Mouse (Mus musculus) heart, embryonic 11.5 days (tissue): Measurements from ENCODE around the gene Rai1. TPM values are rescaled to one million over a fixed set of nuclear protein-coding genes. Genes with fewer than 3 reads are reported as not detected.

Source experiments
- ATAC-seq: fragments of 200-750 bp; cut with Nextera tagmentation; replicated peaks from 2 replicates; pipeline ENCODE4 v1.8.0; 2017; ENCODE audit warnings: moderate library complexity; ENCODE audit not compliant: insufficient number of reproducible peaks, low FRiP score, low TSS enrichment
- H3K27ac ChIP-seq: fragments of 300-500 bp; sonication (generic); 2 replicates; pipeline ENCODE4 v1.5.1; 2014; ENCODE audit warnings: mild to moderate bottlenecking, low read depth, low read length
- H3K27me3 ChIP-seq: fragments of 300-500 bp; sonication (generic); 2 replicates; pipeline ENCODE4 v1.6.1; 2014; ENCODE audit warnings: mild to moderate bottlenecking, low read length, mixed read lengths; ENCODE audit not compliant: control insufficient read depth, insufficient read depth
- H3K36me3 ChIP-seq: fragments of 300-500 bp; sonication (generic); 2 replicates; pipeline ENCODE4 v1.6.1; 2014; ENCODE audit warnings: mild to moderate bottlenecking, low read length, moderate library complexity, mixed read lengths; ENCODE audit not compliant: control insufficient read depth, insufficient read depth
- H3K4me1 ChIP-seq: fragments of 300-500 bp; sonication (generic); 2 replicates; pipeline ENCODE4 v1.6.1; 2014; ENCODE audit warnings: low read length; ENCODE audit not compliant: control insufficient read depth, insufficient read depth
- H3K4me2 ChIP-seq: fragments of 300-500 bp; sonication (generic); 2 replicates; pipeline ENCODE4 v1.6.1; 2014; ENCODE audit warnings: mild to moderate bottlenecking, moderate library complexity
- H3K4me3 ChIP-seq: fragments of 300-500 bp; sonication (generic); 2 replicates; pipeline ENCODE4 v1.5.1; 2014; ENCODE audit warnings: low read depth, low read length
- H3K9ac ChIP-seq: fragments of 300-500 bp; sonication (generic); 2 replicates; pipeline ENCODE4 v1.6.1; 2014; ENCODE audit warnings: mild to moderate bottlenecking, low read depth, low read length, moderate library complexity
- H3K9me3 ChIP-seq: fragments of 300-500 bp; sonication (generic); replicated peaks from 2 replicates; pipeline ENCODE4 v1.6.1; 2016; ENCODE audit warnings: low read length; ENCODE audit not compliant: control insufficient read depth
- WGBS: fragments of 180-500 bp; shearing (Covaris S2); extraction: QIAGEN DNeasy Blood & Tissue Kit; methylation state at CpG from one replicate; pipeline ENCODE4 v1.1.7; 2014; ENCODE audit not compliant: insufficient replicate concordance; 5-methylcytosine and 5-hydroxymethylcytosine counted together
- polyA plus RNA-seq: library from polyadenylated mRNA; unstranded; fragments of >200 nt; fragmentation: Nextera tagmentation; extraction: Ambion mirVana; gene quantifications from 2 replicates; pipeline ENCODE4 v1.2.1, GENCODE M21; 2014

Gene Rai1
- polyA plus RNA-seq, 1 experiment from 2014 or later, result 24.4 TPM

GRCm38 (mm10) chr11:60182741-60183140 is 77.9 kb downstream of the Rai1 start:
- H3K27ac ChIP-seq, result no peak overlapping the region
- H3K4me3 ChIP-seq, result no peak overlapping the region
- peaks cover 77% of the 10 kb centered on the region for H3K4me1 ChIP-seq
- H3K9ac ChIP-seq, result no peak overlapping the region
- ATAC-seq, result no peak
- no peaks in the 10 kb centered on the region for H3K9me3 ChIP-seq
- 61% methylated on average over 2 of the region's 2 CpGs for WGBS
- H3K27me3 ChIP-seq, result no peaks in the 10 kb centered on the region
- no peak overlapping the region for H3K4me2 ChIP-seq
- H3K36me3 ChIP-seq, result peaks cover 25% of the 10 kb centered on the region

GRCm38 (mm10) chr11:60184346-60185325 is 79.8 kb downstream of the Rai1 start:
- no peak overlapping the region for H3K4me3 ChIP-seq
- no peaks in the 10 kb centered on the region for H3K9me3 ChIP-seq
- H3K36me3 ChIP-seq, result peaks cover 40% of the 10 kb centered on the region
- peak overlapping the region; percentile 54 for H3K9ac ChIP-seq
- H3K27me3 ChIP-seq, result no peaks in the 10 kb centered on the region
- 46% methylated on average over 22 of the region's 22 CpGs for WGBS
- H3K27ac ChIP-seq, result 0 out of 2 replicates have a peak overlapping the region, but pooled peaks have one; percentile 29
- peaks cover 62% of the 10 kb centered on the region for H3K4me1 ChIP-seq
- no peak overlapping the region; the same call in 1 of the 2 replicates for H3K4me2 ChIP-seq
- no peak for ATAC-seq

GRCm38 (mm10) chr11:60185396-60186231 is 80.8 kb downstream of the Rai1 start:
- Histone ChIP-seq H3K36me3 (peaks cover 47% of the 10 kb centered on the region), H3K4me1 (peaks cover 53% of the 10 kb centered on the region), H3K4me3 (no peak overlapping the region), H3K4me2 (no peak overlapping the region), H3K9me3 (no peaks in the 10 kb centered on the region), H3K9ac (no peak overlapping the region), H3K27me3 (no peaks in the 10 kb centered on the region), H3K27ac (0 out of 2 replicates have a peak overlapping the region, but pooled peaks have one; percentile 29)
- ATAC-seq, result no peak
- WGBS, result 75% methylated on average over 20 of the region's 20 CpGs

GRCm38 (mm10) chr11:60187070-60187469 is 82.3 kb downstream of the Rai1 start:
- H3K27ac ChIP-seq, result no peak overlapping the region
- H3K4me2 ChIP-seq, result no peak overlapping the region
- WGBS, result 86% methylated on average over 11 of the region's 11 CpGs
- H3K27me3 ChIP-seq, result no peaks in the 10 kb centered on the region
- H3K36me3 ChIP-seq, result peaks cover 59% of the 10 kb centered on the region
- H3K9me3 ChIP-seq, result no peaks in the 10 kb centered on the region
- H3K4me1 ChIP-seq, result peaks cover 42% of the 10 kb centered on the region
- H3K4me3 ChIP-seq, result no peak overlapping the region
- no peak for ATAC-seq
- H3K9ac ChIP-seq, result no peak overlapping the region

GRCm38 (mm10) chr11:60188275-60188853 is 83.6 kb downstream of the Rai1 start:
- Histone ChIP-seq H3K4me2 (no peak overlapping the region), H3K27ac (no peak overlapping the region), H3K4me3 (no peak overlapping the region), H3K27me3 (no peaks in the 10 kb centered on the region), H3K9ac (no peak overlapping the region), H3K36me3 (peaks cover 67% of the 10 kb centered on the region), H3K4me1 (peaks cover 34% of the 10 kb centered on the region), H3K9me3 (no peaks in the 10 kb centered on the region)
- 92% methylated on average over 25 of the region's 25 CpGs for WGBS
- no peak for ATAC-seq

- H3K27ac ChIP-seq, result peak overlapping the region; percentile 22; the same call in 1 of the 2 replicates
- H3K9ac ChIP-seq, result no peak overlapping the region
- ATAC-seq, result no peak
- peaks cover 4% of the 10 kb centered on the region for H3K9me3 ChIP-seq
- no peaks in the 10 kb centered on the region for H3K27me3 ChIP-seq
- H3K36me3 ChIP-seq, result peaks cover 79% of the 10 kb centered on the region
- 84% methylated on average over 21 of the region's 21 CpGs for WGBS
- H3K4me2 ChIP-seq, result no peak overlapping the region
- H3K4me3 ChIP-seq, result no peak overlapping the region
- peaks cover 22% of the 10 kb centered on the region for H3K4me1 ChIP-seq
Observed at GRCm38 (mm10) chr11:60189501-60190040, 84.8 kb downstream of the Rai1 start.

- Histone ChIP-seq H3K27ac (no peak overlapping the region), H3K36me3 (peaks cover 83% of the 10 kb centered on the region), H3K4me2 (no peak overlapping the region), H3K9me3 (peaks cover 8% of the 10 kb centered on the region), H3K9ac (no peak overlapping the region), H3K27me3 (no peaks in the 10 kb centered on the region), H3K4me1 (peaks cover 16% of the 10 kb centered on the region), H3K4me3 (no peak overlapping the region)
- ATAC-seq, result no peak
- WGBS, result 81% methylated on average over 17 of the region's 17 CpGs
Observed at GRCm38 (mm10) chr11:60190055-60190641, 85.3 kb downstream of the Rai1 start.

- Histone ChIP-seq H3K36me3 (peaks cover 65% of the 10 kb centered on the region), H3K27me3 (no peaks in the 10 kb centered on the region), H3K4me3 (no peak overlapping the region), H3K27ac (no peak overlapping the region), H3K4me2 (no peak overlapping the region), H3K9ac (no peak overlapping the region), H3K9me3 (peaks cover 8% of the 10 kb centered on the region), H3K4me1 (peaks cover 6% of the 10 kb centered on the region)
- WGBS, result 63% methylated on average over 6 of the region's 6 CpGs
- no peak for ATAC-seq
Observed at GRCm38 (mm10) chr11:60192534-60192933, 87.7 kb downstream of the Rai1 start.
